Mouse (Mus musculus) erythroblast, embryonic 14.5 days (primary cell): Measurements from ENCODE around the gene Ago1.

ENCODE experiments used
- GATA1 ChIP-seq: IDR thresholded peaks from 2 replicates; pipeline ENCODE4 v1.6.1; 2012; ENCODE audit warnings: low read length, inconsistent platforms, mixed read lengths
- TAL1 ChIP-seq: IDR thresholded peaks from 3 replicates; pipeline ENCODE4 v1.6.1; 2012; ENCODE audit warnings: low read length, inconsistent platforms, mixed read lengths

GRCm38 (mm10) chr4:126490726-126491125, 22.3 kb upstream of the Ago1 start:
- TF ChIP-seq TAL1 (no peak), GATA1 (no peak)
